In the genomic region with DNA sequence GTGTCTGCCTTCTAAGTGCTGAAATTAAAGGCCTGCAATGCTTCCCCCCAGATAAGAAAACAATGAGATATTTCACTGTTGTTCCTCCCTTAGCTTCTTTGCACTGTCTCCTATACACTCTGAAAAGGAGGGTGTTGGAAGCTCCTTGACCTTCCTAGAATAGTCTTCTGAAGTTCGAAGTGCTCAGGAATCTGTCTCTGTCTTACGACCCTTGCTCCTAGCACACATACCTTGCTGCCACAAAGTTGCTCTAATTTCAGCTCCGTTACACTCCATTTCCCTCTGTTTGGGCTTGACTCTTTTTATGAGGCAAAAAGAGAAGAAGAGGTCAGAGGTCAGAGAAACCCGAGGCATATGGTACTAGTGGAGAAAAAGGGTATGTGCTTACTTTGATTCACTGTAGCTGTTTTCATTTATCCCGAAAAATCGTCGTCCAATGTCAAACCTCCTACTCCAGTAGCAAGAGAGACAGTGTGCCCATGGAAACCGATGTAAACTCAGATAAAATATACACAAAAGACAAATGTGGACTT, we compare ENCODE assay signal across 19 mouse cellular contexts. TPM values are rescaled to one million over a fixed set of nuclear protein-coding genes. Genes with fewer than 3 reads are reported as not detected.
"Had no signal": no experiment of that assay in that cellular context is flagged by ENCODE, and none has a peak within 500 bp of the region (broad histone marks: within the 10 kb centered on the region; RNA-seq: fewer than 3 reads in every experiment).

No protein-coding gene starts in this region.

- H3K4me2 ChIP-seq: liver, embryonic 11.5 days; liver, embryonic 15.5 days; neural tube, embryonic 12.5 days; stomach, embryonic 15.5 days had no signal

- DNase-seq: kidney, postnatal 4 days; left cerebral cortex, postnatal 4 days; lung, adult 2 months; lung, postnatal 36 days; midbrain, embryonic 14.5 days; retina, postnatal 1 day; right cerebral cortex, postnatal 4 days; spleen, adult 18-20 months; thymus, adult 2 months; thymus, postnatal 25 days had no signal

- H3K4me1 ChIP-seq: liver, embryonic 15.5 days; neural tube, embryonic 12.5 days; stomach, embryonic 15.5 days had no signal

- H3K36me3 ChIP-seq: liver, embryonic 15.5 days; midbrain, embryonic 10.5 days; neural tube, embryonic 12.5 days; stomach, embryonic 15.5 days had no signal

- H3K9me3 ChIP-seq: liver, embryonic 15.5 days; midbrain, embryonic 10.5 days; neural tube, embryonic 12.5 days; stomach, embryonic 15.5 days had no signal

- H3K27ac ChIP-seq: layer of hippocampus, adult 2 months; liver, embryonic 15.5 days; midbrain, embryonic 10.5 days; neural tube, embryonic 12.5 days; stomach, embryonic 15.5 days had no signal

- H3K27me3 ChIP-seq: liver, embryonic 15.5 days; neural tube, embryonic 12.5 days; stomach, embryonic 15.5 days had no signal

- ATAC-seq: intestine, postnatal 0 days; lung, postnatal 0 days had no signal

- H3K4me3 ChIP-seq: layer of hippocampus, adult 2 months; liver, embryonic 15.5 days; midbrain, embryonic 10.5 days; myocyte; neural tube, embryonic 12.5 days; stomach, embryonic 15.5 days had no signal

- H3K9ac ChIP-seq: liver, embryonic 15.5 days; neural tube, embryonic 12.5 days; stomach, embryonic 15.5 days had no signal

RNA-seq across cellular contexts. Expression of gene Stk26, which starts 41.1 kb away (rescaled TPM):
- polyA plus RNA-seq: myocyte had no signal
